Mouse (Mus musculus) frontal cortex, postnatal 25 days (tissue): ENCODE measurements around the gene Trim47.

ENCODE experiments used
- DNase-seq, 2 experiments: peaks; one replicate each; pipeline ENCODE4 v3.0.0; 2022; ENCODE audit warnings: low spot score in 2 of 2

The Trim47 gene

GRCm38 (mm10) chr11:116127156-116127980, at the start of gene Trim47:
Trim47 (minus strand) TSS chr11:116127210.
- no peak for DNase-seq

DNA sequence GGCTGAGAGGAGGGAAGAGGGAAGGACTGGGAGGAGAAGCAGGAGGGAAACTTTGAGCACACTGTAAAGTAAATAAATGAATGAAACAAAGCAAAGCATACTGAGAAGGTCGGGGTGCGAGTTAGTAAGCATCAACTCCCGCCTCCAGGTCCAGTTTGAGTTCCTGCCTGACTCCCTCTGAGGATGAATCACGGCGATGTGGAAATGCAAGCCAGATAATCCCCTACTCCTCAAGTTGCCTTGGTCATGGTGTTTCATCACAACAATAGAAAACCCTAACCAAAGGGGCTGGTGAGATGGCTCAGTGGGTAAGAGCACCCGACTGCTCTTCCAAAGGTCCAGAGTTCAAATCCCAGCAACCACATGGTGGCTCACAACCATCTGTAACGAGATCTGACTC, 49.0 kb upstream of the Trim47 start:
- DNase-seq: no peak

GRCm38 (mm10) chr11:116174775-116175448, 47.9 kb upstream of the Trim47 start:
- DNase-seq: no peak

DNA sequence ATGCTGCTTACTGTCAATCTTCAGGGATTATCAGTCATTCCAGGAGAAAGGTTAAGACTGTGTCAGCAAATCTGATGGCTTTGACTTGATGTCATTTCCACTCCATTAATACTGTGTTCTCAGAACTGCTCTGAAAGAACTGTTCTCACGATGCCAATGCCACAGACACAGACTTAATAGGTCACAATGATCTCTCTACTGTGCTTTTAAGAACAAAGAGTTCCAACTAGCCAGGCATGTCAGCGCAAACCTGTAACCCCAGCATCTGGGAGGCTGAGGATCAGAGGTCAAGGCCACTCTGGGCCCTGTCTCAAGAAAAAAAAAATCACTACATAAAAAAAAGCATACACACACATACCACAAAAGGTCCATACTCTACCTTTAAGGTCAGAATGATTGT, 44.9 kb upstream of the Trim47 start:
- no peak for DNase-seq

DNA sequence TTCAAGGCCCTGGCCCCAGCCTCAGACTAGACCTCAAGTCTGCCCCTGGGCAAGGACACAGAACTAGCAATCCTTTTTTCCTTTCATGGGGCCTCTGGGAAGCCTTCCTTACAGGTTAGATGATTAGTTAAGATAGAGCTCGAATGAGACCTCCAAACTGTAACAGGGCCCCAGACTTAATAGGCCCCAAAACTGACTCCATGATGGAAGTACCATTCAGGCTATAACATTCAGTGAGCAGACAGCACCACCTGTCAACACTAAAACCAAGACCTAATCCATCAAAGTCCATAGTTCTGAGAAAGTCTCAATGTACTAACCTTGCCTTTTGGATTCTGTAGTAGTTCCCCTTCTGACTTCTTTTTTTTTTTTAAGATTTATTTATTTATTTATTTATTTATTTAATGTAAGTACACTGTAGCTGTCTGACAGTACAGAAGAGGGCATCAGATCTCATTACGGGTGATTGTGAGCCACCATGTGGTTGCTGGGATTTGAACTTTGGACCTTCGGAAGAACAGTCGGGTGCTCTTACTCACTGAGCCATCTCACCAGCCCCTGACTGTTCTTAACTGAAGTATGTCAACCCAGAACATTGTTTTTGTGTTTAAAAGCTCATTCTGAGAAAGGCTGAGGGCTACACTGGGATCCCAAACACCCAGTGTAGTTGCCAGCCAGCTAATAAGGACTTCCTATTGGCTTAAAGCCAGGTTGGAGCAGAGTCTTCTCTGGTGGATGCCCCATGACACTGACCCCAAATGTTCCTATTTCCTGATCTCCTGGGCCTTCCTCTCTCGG, 43.2 kb upstream of the Trim47 start:
- DNase-seq: no peak

DNA sequence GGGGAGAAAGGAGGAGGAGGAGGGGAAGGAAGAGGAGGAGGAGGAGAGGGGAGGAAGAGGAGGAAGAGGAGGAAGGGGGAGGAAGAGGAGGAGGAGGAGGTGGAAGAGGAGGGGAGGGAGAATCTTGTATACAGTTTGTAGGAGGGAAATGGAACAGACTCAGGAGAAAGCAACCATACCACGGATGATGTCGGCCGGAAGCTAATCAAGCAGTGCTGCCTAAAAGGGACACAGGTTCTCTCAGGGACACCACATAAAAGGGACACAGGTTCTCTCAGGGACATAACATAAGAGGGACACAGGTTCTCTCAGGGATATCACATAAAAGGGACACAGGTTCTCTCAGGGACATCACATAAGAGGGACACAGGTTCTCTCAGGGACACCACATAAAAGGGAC, 42.2 kb upstream of the Trim47 start:
- no peak for DNase-seq

GRCm38 (mm10) chr11:116167884-116168439, 41.0 kb upstream of the Trim47 start, which contains the start of gene Fbf1:
Fbf1 (minus strand) TSS chr11:116168166.
- DNase-seq: peak; percentile 86 to 95

DNA sequence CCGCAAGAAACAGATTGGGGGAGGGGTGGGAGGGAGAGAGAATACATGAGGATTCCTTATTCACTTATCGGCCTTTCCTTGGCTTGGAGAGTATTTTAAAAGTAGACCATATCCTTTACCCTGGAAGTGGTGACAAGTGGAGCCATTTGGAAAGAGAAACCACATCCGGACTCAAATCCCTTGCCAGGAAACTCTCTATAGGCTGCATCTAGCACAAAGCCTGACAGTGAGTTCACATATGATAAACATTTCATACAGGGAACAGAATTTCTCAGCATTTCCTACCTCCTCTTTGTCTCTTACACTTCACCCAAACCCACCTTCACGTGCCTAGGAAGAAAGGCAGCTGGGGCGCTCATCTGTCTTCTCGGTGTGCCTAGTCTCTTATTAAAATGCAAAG, 40.2 kb upstream of the Trim47 start:
- no peak for DNase-seq

DNA sequence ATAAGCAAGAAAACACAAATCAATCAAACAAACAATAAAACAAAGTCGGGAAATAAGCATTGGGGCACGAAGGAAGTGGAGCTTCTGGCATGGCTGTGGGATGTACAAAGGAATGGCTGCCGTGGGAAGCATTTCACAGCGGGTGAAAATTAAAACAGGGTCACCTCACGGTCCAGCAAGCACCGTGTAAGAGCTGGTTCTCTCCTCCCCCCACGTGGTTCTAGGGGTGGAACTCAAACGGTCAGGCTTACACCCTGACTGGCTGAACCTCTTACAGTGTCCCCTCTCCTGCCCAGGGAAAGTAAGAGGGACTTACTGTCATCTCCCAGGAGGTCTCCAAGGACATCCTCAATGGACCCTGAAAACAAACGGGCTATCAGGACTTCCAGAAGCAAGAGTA, 36.0 kb upstream of the Trim47 start:
- DNase-seq: no peak

- DNase-seq: no peak
These were observed 35.1 kb upstream of the Trim47 start for GRCm38 (mm10) chr11:116162146-116162545.

DNA sequence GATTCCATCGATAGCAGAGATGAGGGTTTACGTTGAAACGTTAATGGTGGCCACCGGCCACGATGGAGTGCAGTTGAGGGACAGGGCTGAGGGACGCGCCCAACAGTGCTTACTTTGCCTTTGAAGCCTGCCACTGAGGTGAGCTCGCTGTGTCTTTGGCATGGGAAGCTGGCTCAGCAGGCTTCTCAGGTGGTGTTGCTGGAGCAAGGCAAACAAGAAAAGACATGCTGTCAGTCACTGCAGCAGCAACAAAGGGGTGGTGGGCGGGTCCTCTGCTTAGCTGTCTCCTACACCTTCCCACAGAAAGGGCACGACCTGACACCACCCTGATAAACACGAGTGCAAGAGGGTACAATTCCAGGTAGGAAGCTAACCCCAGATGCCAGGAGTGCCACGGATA, 34.3 kb upstream of the Trim47 start:
- no peak for DNase-seq

GRCm38 (mm10) chr11:116150960-116151359, 23.9 kb upstream of the Trim47 start:
- DNase-seq: no peak

- DNase-seq: no peak
These were observed 22.3 kb upstream of the Trim47 start for GRCm38 (mm10) chr11:116149341-116149740.

DNA sequence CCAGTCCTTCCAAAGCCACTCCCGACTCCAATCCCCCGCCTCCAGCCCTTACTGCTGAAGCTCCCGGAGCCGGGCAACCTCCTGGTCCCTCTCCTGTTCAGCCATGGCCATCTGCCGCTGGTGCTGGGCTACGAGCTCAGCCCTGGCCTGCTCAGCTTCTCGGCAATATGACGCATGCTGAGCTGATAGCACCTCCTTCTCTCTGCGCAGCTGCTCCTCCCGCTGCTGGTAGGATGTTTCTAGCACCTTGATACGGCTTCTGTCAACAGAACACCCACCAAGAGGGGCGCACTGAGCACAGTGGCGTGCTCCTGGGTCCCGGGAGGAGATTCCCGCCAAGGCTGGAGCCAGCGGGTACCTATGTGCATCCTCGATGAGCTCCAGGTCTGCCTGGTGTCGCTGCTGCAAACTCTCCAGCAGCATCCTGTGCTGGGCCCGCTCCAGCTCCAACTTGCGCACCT, 21.8 kb upstream of the Trim47 start:
- DNase-seq: no peak

- DNase-seq: peak; percentile 49 to 56
These were observed 19.4 kb upstream of the Trim47 start for GRCm38 (mm10) chr11:116146294-116146985.

GRCm38 (mm10) chr11:116145481-116146293, 18.7 kb upstream of the Trim47 start:
- no peak for DNase-seq

DNA sequence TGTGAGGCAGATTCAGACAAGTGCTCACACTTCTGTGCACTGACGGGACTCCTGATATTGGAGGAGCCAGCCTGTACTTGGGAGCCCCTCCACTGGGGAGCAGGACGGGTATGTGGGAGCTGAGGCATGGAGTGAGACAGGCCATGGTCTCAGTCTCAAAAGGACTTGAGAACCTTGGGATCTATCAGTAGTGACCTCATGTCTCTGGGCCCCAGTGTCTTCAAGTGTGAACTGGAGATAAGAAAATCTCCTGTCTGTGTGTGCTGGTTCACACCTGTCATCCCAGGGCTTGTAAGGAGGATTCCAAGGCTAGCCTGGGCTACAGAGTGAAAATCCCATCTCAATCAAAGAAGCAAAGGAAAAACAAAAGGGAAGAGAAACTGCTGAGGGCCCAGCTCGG, 16.5 kb upstream of the Trim47 start:
- DNase-seq: no peak

DNA sequence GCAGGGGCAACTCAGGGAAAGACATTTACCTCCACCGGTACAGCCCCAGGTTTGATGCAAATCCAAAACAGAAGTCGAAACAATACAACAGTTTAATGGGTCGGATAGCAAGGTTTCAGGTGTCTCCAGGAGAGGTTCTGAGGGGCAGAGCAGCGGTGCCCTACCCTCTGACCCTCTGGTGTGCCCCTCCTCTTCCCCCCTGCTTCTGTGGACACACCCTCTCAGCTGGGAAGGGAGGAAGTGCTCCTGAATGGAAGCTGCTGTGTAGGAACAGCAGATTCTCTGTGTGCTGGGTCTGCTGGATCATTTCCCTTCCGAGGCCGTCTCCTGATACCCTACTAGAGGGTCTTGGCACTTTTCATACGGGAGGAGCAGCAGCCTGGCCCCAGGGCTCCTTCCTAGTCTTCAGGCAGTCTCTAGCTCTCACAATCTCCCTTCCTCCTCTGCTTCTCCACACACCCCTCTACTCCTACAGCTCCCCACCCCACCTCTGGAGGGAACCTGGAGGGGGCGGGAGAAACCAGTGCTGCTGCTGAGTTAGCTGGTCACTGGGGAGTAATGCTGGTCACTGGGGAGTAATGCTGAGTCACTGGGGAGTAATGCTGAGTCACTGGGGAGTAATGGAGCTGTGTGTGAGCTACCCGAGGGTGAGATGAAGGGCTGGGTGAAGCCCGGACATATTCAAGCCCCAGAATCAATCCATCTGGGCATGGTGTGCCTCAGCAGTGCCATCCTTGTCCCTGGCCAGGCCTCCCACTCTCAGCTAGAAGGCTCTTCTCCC, 15.4 kb upstream of the Trim47 start:
- no peak for DNase-seq

DNA sequence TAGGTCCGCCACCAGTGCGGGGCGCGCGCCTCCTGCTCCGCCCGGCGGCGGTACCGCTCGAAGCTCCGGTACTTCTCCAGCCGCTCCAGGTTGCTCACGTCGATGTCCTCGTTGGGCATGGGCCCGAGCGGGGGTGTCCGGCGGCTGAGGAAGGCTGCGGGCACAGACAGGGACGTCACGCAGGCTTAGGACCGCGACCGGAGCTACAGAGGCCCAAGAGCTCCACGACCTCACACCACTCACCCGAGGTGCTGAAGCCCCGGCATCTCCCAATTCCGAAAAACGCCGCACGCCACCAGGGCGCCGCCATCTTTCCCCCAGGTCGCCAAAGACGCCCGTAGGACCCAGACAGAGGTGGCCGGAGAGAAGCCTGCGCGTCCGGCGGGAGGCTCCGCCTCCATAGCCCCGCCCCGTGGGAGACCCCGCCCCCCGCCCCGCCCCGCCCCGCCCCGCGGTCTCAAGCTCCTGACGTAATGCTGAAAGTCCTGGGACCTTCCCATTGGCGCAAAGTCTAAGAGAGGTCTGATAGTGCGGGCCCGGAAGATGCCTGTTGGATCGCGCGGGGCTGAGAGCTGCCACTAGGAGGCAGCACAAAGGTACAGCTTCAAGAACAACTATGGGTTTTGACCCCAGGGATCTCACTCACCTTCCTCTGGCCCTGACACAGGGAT, 11.6 kb upstream of the Trim47 start, which contains the start of gene Mrpl38:
TSS of gene Mrpl38 (minus strand) at position 401 of the 671 bp plus-strand sequence.
- DNase-seq: peak; percentile 56 to 67
